Mouse (Mus musculus): ENCODE measurements at regions not wholly inside any gene's neighbourhood (a gene's known extent, or its start where the extent isn't known, plus 50 kb on each side); places are given as distances from the start of the nearest gene placed in this dataset.
"Not testable (repeated sequence)": the region's sequence is repeated elsewhere in the genome, so short reads cannot be mapped to it uniquely, and the experiment has no call there.

GRCm38 (mm10) chr9:3280496-3280895 is 54.4 kb upstream of the Alkbh8 start:
- TF ChIP-seq POLR2A (IDR thresholded peaks at IDR 0.05; ENCODE audit: low read depth, low read length); UBTF (IDR thresholded peaks at IDR 0.05; ENCODE audit: low read depth, low read length); E2F4 (IDR thresholded peaks at IDR 0.05; ENCODE audit: insufficient replicate concordance, low read depth, low read length); ZNF384 (IDR thresholded peaks at IDR 0.05; ENCODE audit: low read depth, low read length); GABPA (IDR thresholded peaks at IDR 0.05; ENCODE audit: insufficient replicate concordance, low read depth, low read length); CTCF (conservative IDR thresholded peaks at IDR 0.05 in 1 of 2, IDR thresholded peaks at IDR 0.05 in 1 of 2; ENCODE audit: low read depth in 2 of 2, low read length in 2 of 2); EP300 (IDR thresholded peaks at IDR 0.05; ENCODE audit: low read length); IRF4 (IDR thresholded peaks at IDR 0.05; ENCODE audit: low read depth, low read length); ZC3H11A (IDR thresholded peaks at IDR 0.05; ENCODE audit: low read depth, low read length); CHD1 (IDR thresholded peaks at IDR 0.05; ENCODE audit: low read depth, low read length); MAZ (IDR thresholded peaks at IDR 0.05; ENCODE audit: low read depth, low read length); MAFK (IDR thresholded peaks at IDR 0.05; ENCODE audit: insufficient replicate concordance, low read length); MEF2A (IDR thresholded peaks at IDR 0.05; ENCODE audit: borderline replicate concordance, low read depth, low read length): not testable (repeated sequence)

Data from CH12.LX (cell line).